Mouse (Mus musculus) ovary, postnatal 14 days (tissue): ENCODE measurements at regions not wholly inside any gene's neighbourhood (a gene's known extent, or its start where the extent isn't known, plus 50 kb on each side); places are given as distances from the start of the nearest gene placed in this dataset.

ENCODE experiments used
- DNase-seq: peaks from one replicate; pipeline ENCODE4 v3.0.0; 2022; ENCODE audit warnings: low spot score

GRCm38 (mm10) chr5:83533901-83534300 is 178.9 kb upstream of the Tecrl start:
- DNase-seq: no peak

DNA sequence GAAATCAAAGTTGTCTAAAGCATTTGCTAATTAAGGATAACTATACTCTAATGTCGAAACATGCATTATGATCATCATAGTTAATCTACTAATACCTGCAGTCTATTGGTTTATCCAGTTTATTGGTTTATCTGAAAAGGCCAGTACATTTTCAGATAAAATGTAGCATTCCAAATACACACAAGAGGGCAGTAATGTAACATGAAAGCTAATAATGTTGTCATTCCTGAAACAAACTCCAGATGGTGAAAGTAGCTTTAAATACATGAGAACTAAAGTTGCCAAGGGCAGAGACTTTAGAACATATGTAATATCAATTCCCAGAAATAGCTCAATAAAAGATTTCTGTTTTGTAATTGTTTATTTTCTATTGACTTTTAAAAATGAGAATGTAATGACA is 163.7 kb upstream of the Tecrl start:
- no peak for DNase-seq

- peak; percentile 21 for DNase-seq
These were observed 129.1 kb upstream of the Tecrl start for GRCm38 (mm10) chr5:83484135-83484534.

GRCm38 (mm10) chr5:83440259-83440658 is 85.3 kb upstream of the Tecrl start:
- DNase-seq: peak; percentile 21

GRCm38 (mm10) chr5:83436510-83436909 is 81.5 kb upstream of the Tecrl start:
- no peak for DNase-seq

- no peak for DNase-seq
These were observed 66.7 kb upstream of the Tecrl start for GRCm38 (mm10) chr5:83421708-83422107.

GRCm38 (mm10) chr5:83410221-83410620 is 55.2 kb upstream of the Tecrl start:
- DNase-seq: no peak

- DNase-seq: no peak
These were observed 50.4 kb upstream of the Tecrl start for GRCm38 (mm10) chr5:83405266-83405954.
